Mouse (Mus musculus): ENCODE data around the gene Yes1. TPM values are rescaled to one million over a fixed set of nuclear protein-coding genes. Genes with fewer than 3 reads are reported as not detected.
A peak's percentile ranks its signal among the peaks of the same experiment; 100 is the strongest.

Yes1 gene
- polyA plus RNA-seq (2016; fragmentation: Nextera tagmentation; extraction: Ambion mirVana) = 28.0 and 28.5 TPM in 2 replicates

DNA sequence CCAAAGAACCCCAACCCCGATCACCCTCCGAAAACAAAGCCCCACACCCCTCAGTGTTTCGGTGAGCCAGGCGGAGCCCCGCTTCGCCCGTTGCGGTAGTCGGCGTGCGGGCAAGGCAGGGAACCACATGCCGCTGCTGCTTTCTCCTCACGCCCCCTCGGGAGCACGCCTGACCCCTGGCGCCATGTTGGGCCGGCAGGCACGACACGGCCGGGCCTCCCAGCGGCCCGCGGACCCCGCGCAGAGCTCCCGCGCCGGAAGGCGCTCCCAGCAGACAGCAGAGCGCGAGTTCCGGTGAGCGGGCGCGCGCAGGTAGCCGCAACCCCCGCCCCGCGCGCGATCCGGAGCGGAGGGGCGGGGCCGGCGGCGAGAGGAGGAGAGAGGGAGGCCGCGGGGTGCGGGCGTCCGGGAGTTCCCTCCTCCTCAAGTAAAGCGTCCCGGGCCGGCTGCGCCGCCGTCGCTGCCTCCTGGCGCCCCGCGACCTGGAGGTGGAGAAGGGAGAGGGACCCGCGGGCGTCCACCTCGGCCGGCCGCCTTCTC is at the start of gene Yes1:
Yes1 (plus strand) TSS at position 371 of the 540 bp plus-strand sequence.
- no peaks in the 10 kb centered on the region for H3K9me3 ChIP-seq (replicated peaks)
- H3K36me3 ChIP-seq = no peaks in the 10 kb centered on the region
- H3K4me3 ChIP-seq = peak within 1 kb of the TSS; percentile 90
- no peaks in the 10 kb centered on the region for H3K27me3 ChIP-seq (ENCODE audit: low read depth, poor library complexity, severe bottlenecking)
- H3K4me1 ChIP-seq = peaks cover 24% of the 10 kb centered on the region
- peak within 1 kb of the TSS; percentile 99 for H3K27ac ChIP-seq (replicated peaks)
- WGBS = under 1% methylated on average over 59 of the region's 69 CpGs
- DNase-seq (ENCODE audit: low spot score) = peak; percentile 88

DNA sequence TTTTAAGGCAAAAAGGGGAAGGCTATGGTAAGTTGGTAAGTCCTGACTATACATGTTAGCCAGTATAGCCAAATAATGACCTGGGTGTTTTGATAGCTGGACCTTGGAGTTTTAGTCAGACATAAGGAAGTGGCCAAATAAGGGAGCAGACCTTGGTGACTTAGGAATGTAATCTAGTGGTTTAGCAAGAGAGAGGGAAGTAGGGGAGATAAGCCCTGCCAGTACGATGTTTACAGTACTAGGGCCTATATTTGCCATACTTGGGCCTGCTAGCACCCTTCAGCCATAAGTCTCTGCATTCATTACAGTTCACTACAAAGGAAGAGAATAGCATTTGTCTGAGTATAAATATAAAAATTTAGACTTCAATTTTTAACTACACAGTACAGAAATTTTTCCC is 46.3 kb upstream of the Yes1 start:
- Histone ChIP-seq H3K4me1 (no peaks in the 10 kb centered on the region), H3K36me3 (no peaks in the 10 kb centered on the region), H3K27me3 (ENCODE audit: low read depth, poor library complexity, severe bottlenecking) (no peaks in the 10 kb centered on the region), H3K4me3 (no peak overlapping the region), H3K9me3 (replicated peaks) (no peaks in the 10 kb centered on the region), H3K27ac (replicated peaks) (no peak overlapping the region)
- no peak for DNase-seq (ENCODE audit: low spot score)
- 77% methylated on average over 1 of the region's 1 CpGs for WGBS

- no peak for DNase-seq (ENCODE audit: low spot score)
- WGBS = 92% methylated on average over 5 of the region's 5 CpGs
- H3K9me3 ChIP-seq (replicated peaks) = no peaks in the 10 kb centered on the region
- no peaks in the 10 kb centered on the region for H3K36me3 ChIP-seq
- H3K27ac ChIP-seq (replicated peaks) = no peak overlapping the region
- no peak overlapping the region for H3K4me3 ChIP-seq
- no peaks in the 10 kb centered on the region for H3K27me3 ChIP-seq (ENCODE audit: low read depth, poor library complexity, severe bottlenecking)
- H3K4me1 ChIP-seq = no peaks in the 10 kb centered on the region
Observed at GRCm38 (mm10) chr5:32571802-32572201, 39.2 kb upstream of the Yes1 start.

GRCm38 (mm10) chr5:32588136-32588535 is 22.8 kb upstream of the Yes1 start:
- 11% methylated on average over 5 of the region's 5 CpGs for WGBS
- no peaks in the 10 kb centered on the region for H3K27me3 ChIP-seq (ENCODE audit: low read depth, poor library complexity, severe bottlenecking)
- H3K4me3 ChIP-seq = no peak overlapping the region
- no peaks in the 10 kb centered on the region for H3K9me3 ChIP-seq (replicated peaks)
- H3K4me1 ChIP-seq = no peaks in the 10 kb centered on the region
- DNase-seq (ENCODE audit: low spot score) = peak; percentile 35
- no peaks in the 10 kb centered on the region for H3K36me3 ChIP-seq
- H3K27ac ChIP-seq (replicated peaks) = no peak overlapping the region

DNA sequence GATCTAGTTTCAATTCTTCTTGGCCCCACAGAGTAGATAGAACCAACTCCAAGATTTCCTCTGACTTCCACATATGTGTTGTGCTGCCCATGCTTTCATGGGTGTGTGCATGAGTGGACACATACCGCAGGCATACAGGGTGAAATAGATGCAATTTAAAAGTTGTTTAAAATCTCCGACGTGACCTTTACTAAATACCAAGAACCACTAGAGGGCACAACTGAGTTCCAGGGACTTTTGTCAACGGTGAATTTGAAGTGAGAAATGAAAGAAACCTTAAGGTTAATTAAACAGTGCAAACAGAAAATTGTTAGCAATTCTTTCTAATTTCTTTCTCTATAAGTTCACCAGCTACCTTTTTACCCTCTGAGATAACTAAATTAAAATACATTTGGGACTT is 17.2 kb upstream of the Yes1 start:
- Histone ChIP-seq H3K36me3 (no peaks in the 10 kb centered on the region), H3K27ac (replicated peaks) (no peak overlapping the region), H3K9me3 (replicated peaks) (no peaks in the 10 kb centered on the region), H3K4me1 (no peaks in the 10 kb centered on the region), H3K4me3 (no peak overlapping the region), H3K27me3 (ENCODE audit: low read depth, poor library complexity, severe bottlenecking) (no peaks in the 10 kb centered on the region)
- WGBS = 28% methylated on average over 4 of the region's 4 CpGs
- DNase-seq (ENCODE audit: low spot score) = no peak

DNA sequence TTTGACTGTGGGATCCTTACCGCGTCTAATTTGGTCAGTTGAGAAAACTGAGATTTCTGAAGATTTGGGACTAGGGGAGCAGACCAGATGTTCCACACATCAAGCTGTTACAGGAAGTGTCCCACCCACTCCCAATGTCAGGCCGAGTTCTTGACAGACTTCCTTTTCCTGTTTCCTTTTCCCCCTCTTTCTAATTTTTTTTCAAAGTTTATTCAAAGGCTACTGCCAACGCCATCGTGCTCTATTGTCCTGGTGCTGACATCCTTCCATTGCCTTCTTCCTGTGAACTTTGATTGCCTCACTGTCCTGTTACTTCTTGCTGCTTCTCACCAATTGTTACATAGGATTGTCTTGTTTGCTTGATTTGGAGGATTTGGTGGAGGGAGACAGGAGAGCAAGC is 16.6 kb upstream of the Yes1 start:
- Histone ChIP-seq H3K9me3 (replicated peaks) (no peaks in the 10 kb centered on the region), H3K27me3 (ENCODE audit: low read depth, poor library complexity, severe bottlenecking) (no peaks in the 10 kb centered on the region), H3K4me1 (no peaks in the 10 kb centered on the region), H3K27ac (replicated peaks) (no peak overlapping the region), H3K4me3 (no peak overlapping the region), H3K36me3 (no peaks in the 10 kb centered on the region)
- no peak for DNase-seq (ENCODE audit: low spot score)
- 78% methylated on average over 5 of the region's 5 CpGs for WGBS

GRCm38 (mm10) chr5:32605911-32606310 is 5.1 kb upstream of the Yes1 start:
- Histone ChIP-seq H3K36me3 (no peaks in the 10 kb centered on the region), H3K4me1 (peaks cover 11% of the 10 kb centered on the region), H3K4me3 (no peak overlapping the region), H3K27ac (replicated peaks) (no peak overlapping the region), H3K27me3 (ENCODE audit: low read depth, poor library complexity, severe bottlenecking) (no peaks in the 10 kb centered on the region), H3K9me3 (replicated peaks) (no peaks in the 10 kb centered on the region)
- WGBS = 84% methylated on average over 1 of the region's 1 CpGs
- no peak for DNase-seq (ENCODE audit: low spot score)

- Histone ChIP-seq H3K27ac (replicated peaks) (no peak overlapping the region), H3K4me3 (no peak overlapping the region), H3K9me3 (replicated peaks) (no peaks in the 10 kb centered on the region), H3K36me3 (no peaks in the 10 kb centered on the region), H3K4me1 (peaks cover 20% of the 10 kb centered on the region), H3K27me3 (ENCODE audit: low read depth, poor library complexity, severe bottlenecking) (no peaks in the 10 kb centered on the region)
- DNase-seq (ENCODE audit: low spot score) = no peak
- 49% methylated on average over 2 of the region's 2 CpGs for WGBS
Observed at GRCm38 (mm10) chr5:32607776-32608355, 3.1 kb upstream of the Yes1 start.

DNA sequence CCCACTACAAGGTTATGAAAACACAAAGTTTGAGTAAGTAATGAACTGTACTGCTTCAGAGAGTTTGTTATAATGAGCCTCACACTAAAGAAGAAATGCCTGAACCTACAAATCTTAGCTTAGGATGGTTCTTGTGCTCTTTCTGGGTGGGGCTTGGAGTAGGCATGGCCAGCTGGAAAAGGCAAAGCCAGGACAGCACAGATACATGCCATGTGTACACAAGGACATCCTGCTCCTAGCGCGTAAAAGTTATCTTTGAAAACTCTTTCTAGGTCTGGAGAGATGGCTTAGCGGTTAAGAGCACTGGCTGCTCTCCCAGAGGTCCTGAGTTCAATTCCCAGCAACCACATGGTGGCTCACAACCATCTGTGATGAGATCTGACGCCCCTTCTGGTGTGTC is 2.5 kb upstream of the Yes1 start:
- no peaks in the 10 kb centered on the region for H3K36me3 ChIP-seq
- H3K27me3 ChIP-seq (ENCODE audit: low read depth, poor library complexity, severe bottlenecking) = no peaks in the 10 kb centered on the region
- no peak for DNase-seq (ENCODE audit: low spot score)
- H3K27ac ChIP-seq (replicated peaks) = no peak overlapping the region
- H3K4me1 ChIP-seq = peaks cover 20% of the 10 kb centered on the region
- H3K9me3 ChIP-seq (replicated peaks) = no peaks in the 10 kb centered on the region
- no peak overlapping the region for H3K4me3 ChIP-seq
- 86% methylated on average over 4 of the region's 4 CpGs for WGBS

DNA sequence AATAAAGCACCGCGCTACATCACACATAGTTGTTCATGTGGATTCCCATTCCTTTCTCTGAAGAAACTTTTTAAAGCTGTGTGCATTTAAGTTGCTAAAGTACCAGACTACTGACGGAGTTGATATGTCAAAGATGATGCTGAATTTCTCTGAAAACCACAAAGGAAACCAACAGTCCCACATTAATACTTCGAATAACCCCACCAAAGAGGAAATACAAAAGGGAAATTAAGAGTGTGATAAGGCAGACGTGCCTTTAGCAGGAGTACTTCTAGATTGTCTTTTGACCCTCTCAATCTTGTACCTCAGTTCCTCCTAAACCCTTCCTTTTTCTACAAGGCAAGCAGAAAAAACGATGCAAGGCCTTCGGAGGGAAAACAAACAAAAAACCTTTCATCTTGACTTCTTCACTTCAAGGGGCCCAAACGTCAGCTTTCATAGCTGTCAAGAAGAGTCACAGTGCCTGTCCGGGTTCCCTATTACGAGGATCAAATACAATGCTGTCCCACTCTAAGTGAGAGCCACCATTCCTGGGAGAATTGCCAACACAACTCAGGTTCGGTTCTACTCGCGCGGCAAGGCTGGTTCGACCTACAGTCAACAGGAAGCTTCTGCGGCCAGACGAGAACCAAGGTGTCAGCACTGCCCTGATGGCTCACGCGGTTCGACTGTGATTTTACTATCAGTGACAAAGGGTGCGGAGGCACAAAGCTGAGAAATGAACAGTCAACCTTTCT is 739 bp upstream of the Yes1 start:
- WGBS = 19% methylated on average over 21 of the region's 21 CpGs
- DNase-seq (ENCODE audit: low spot score) = no peak
- peak overlapping the region; percentile 99 for H3K27ac ChIP-seq (replicated peaks)

DNA sequence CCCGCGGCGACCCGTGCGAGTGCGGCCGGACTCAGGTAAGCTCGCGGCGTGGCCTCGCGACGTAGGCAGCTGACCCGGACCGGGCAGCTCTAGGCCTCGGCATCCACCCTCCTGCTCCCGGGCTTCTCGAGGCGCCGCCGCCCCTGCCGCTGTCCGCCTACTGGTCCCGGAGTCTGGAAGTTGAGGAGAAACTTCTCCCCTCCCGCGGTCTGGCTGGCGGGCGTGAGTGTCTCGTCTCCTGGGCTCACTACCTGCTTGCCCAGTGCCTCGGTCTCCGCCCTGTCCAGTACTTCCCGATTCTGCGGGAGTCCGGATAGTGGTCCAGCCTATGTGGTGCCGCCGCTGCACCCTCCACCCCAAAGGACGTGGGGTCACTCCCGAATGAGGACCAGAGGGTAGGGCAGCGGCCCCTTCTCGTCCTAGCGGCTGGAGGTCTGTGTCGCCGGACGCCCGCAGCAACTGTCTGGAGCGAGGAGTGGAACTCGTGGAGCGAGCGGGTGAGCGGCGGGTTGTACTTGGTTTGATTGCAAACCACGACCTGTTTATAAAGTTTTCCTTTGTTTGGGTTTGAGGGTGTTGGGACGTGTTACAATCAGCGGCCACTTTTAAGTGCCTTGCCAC is 480 bp downstream of the Yes1 start:
- DNase-seq (ENCODE audit: low spot score) = no peak
- under 1% methylated on average over 54 of the region's 54 CpGs for WGBS
- H3K4me1 ChIP-seq = peaks cover 24% of the 10 kb centered on the region
- no peaks in the 10 kb centered on the region for H3K9me3 ChIP-seq (replicated peaks)
- H3K36me3 ChIP-seq = no peaks in the 10 kb centered on the region
- H3K4me3 ChIP-seq = peak overlapping the region; percentile 90
- no peaks in the 10 kb centered on the region for H3K27me3 ChIP-seq (ENCODE audit: low read depth, poor library complexity, severe bottlenecking)
- peak overlapping the region; percentile 99 for H3K27ac ChIP-seq (replicated peaks)

More for the DNA sequence above, 739 bp upstream of the Yes1 start:
- Histone ChIP-seq H3K27me3 (ENCODE audit: low read depth, poor library complexity, severe bottlenecking) (no peaks in the 10 kb centered on the region), H3K4me1 (peaks cover 24% of the 10 kb centered on the region), H3K4me3 (peak overlapping the region; percentile 90), H3K9me3 (replicated peaks) (no peaks in the 10 kb centered on the region), H3K36me3 (no peaks in the 10 kb centered on the region)

GRCm38 (mm10) chr5:32614291-32614690 is 3.3 kb downstream of the Yes1 start:
- no peak overlapping the region for H3K4me3 ChIP-seq
- peaks cover 24% of the 10 kb centered on the region for H3K4me1 ChIP-seq
- no peaks in the 10 kb centered on the region for H3K36me3 ChIP-seq
- no peaks in the 10 kb centered on the region for H3K9me3 ChIP-seq (replicated peaks)
- H3K27ac ChIP-seq (replicated peaks) = no peak overlapping the region
- H3K27me3 ChIP-seq (ENCODE audit: low read depth, poor library complexity, severe bottlenecking) = no peaks in the 10 kb centered on the region
- DNase-seq (ENCODE audit: low spot score) = no peak
- 93% methylated on average over 2 of the region's 2 CpGs for WGBS

GRCm38 (mm10) chr5:32614691-32615090 is 3.7 kb downstream of the Yes1 start:
- H3K9me3 ChIP-seq (replicated peaks) = no peaks in the 10 kb centered on the region
- H3K36me3 ChIP-seq = no peaks in the 10 kb centered on the region
- 85% methylated on average over 4 of the region's 4 CpGs for WGBS
- H3K27me3 ChIP-seq (ENCODE audit: low read depth, poor library complexity, severe bottlenecking) = no peaks in the 10 kb centered on the region
- H3K27ac ChIP-seq (replicated peaks) = no peak overlapping the region
- H3K4me3 ChIP-seq = no peak overlapping the region
- peaks cover 24% of the 10 kb centered on the region for H3K4me1 ChIP-seq
- DNase-seq (ENCODE audit: low spot score) = no peak

All from midbrain, embryonic 10.5 days (tissue).